Mouse (Mus musculus): ENCODE data around the gene Chkb.

- TF ChIP-seq EP300 (IDR thresholded peaks at IDR 0.05) (no peak), CTCF (IDR thresholded peaks at IDR 0.05) (no peak)
Measured at GRCm38 (mm10) chr15:89390081-89390480, 39.6 kb downstream of the Chkb start.

Data from lung, postnatal 0 days (tissue).